Mouse (Mus musculus): ENCODE results near the gene Acsl4.

Acsl4 gene

DNA sequence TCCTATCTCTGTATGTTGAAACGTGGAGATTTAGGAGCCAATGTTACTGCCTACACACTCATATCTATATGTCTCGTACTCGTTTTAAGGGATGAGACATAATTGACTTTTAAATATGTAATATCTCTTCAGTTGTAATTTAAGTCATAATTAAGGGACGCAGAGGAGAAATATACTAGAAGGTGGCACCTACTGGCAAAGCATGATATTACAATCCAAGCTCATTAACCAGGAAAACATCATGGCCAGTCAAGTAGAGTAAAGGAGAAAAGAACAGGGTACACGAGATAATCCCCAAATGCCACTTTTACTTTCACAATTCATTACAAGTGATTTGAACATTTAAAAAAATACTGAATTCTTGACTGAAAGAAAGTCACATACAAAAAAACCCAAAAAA lies 31.9 kb downstream of the Acsl4 start:
- DNase-seq (ENCODE audit: low spot score), result no peak

DNA sequence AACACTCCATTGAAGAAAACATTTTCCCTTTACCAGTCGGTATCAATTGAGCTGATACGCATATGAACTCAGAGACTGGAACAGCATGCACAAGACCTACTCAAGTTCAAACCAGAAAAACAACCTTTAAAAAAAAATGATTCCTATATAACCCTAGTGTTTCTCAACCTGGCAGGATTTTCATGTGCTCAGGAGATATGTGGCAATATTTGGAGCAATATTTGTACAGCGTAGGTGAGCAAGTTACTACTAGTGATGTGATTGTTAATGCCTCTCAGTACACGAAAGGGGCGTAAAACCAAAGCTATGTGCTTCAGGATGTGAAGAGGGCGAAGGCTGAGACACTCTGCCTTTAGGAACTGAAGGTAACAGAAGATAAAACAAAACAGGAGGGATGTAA lies 54.1 kb downstream of the Acsl4 start:
- DNase-seq (ENCODE audit: low spot score), result no peak

DNA sequence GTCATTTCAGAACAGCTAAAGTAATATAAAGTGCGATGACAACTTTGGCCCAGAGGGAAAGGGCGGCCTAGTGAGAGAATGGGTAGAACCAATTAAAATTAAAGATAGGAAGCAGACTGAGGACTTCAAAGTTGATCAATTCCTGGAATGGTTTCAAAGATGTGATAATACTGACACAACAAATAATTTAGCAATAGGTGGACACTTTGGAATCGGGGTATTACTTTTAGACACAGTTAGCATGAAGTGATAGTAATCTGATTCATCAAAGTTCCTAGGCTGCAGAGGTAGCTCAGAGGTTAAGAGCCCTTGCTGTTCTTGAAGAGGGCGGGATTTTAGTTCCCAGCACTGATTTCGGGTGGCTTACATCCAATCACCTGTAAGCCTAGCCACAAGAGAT lies 54.8 kb downstream of the Acsl4 start:
- no peak for DNase-seq (ENCODE audit: low spot score)

GRCm38 (mm10) chrX:142325760-142326159 lies 64.6 kb downstream of the Acsl4 start:
- DNase-seq (ENCODE audit: low spot score), result no peak

GRCm38 (mm10) chrX:142316106-142316505 lies 74.2 kb downstream of the Acsl4 start:
- no peak for DNase-seq (ENCODE audit: low spot score)

- DNase-seq (ENCODE audit: low spot score), result no peak
These were observed 75.1 kb downstream of the Acsl4 start for GRCm38 (mm10) chrX:142315270-142315669.

DNA sequence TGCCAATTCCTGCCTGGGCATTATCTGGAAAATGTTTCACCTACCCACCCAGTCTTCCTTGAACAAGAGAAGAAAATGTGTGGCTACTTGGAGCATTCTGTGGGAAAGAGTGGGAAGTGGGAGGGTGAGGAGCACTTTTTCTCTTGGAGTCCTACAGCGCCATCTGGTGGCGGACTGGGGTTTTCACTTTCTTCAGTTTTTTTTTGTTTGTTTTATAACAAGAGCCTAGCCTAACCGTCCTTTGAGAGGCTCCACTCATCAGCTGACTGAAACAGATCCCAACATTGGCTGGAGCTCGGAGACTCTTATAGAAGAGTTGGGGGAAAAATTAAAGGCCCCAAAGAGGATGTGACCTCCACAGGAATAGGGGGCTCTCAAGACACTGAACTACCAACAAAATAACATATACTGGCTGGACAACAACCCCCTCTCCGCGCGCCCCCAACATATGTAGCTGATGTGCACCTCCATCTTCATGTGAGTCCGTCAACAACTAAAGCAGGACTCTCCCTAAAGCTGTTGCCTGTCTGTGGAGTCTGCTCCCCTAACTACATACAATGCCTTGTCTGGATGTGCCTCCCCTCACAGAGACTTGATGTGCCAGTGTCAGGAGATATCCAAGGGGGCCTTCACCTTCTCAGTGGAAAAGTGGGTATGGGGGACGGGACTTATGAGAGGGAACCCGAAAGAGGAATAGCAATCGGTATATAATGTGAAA lies 75.9 kb downstream of the Acsl4 start:
- DNase-seq (ENCODE audit: low spot score), result peak; percentile 74

- no peak for DNase-seq (ENCODE audit: low spot score)
These were observed 79.9 kb downstream of the Acsl4 start for GRCm38 (mm10) chrX:142310431-142310830.

GRCm38 (mm10) chrX:142305869-142306581 lies 84.3 kb downstream of the Acsl4 start, which contains the start of gene Kcne1l:
Gene Kcne1l (minus strand): TSS chrX:142306294.
- DNase-seq (ENCODE audit: low spot score), result peak; percentile 24

DNA sequence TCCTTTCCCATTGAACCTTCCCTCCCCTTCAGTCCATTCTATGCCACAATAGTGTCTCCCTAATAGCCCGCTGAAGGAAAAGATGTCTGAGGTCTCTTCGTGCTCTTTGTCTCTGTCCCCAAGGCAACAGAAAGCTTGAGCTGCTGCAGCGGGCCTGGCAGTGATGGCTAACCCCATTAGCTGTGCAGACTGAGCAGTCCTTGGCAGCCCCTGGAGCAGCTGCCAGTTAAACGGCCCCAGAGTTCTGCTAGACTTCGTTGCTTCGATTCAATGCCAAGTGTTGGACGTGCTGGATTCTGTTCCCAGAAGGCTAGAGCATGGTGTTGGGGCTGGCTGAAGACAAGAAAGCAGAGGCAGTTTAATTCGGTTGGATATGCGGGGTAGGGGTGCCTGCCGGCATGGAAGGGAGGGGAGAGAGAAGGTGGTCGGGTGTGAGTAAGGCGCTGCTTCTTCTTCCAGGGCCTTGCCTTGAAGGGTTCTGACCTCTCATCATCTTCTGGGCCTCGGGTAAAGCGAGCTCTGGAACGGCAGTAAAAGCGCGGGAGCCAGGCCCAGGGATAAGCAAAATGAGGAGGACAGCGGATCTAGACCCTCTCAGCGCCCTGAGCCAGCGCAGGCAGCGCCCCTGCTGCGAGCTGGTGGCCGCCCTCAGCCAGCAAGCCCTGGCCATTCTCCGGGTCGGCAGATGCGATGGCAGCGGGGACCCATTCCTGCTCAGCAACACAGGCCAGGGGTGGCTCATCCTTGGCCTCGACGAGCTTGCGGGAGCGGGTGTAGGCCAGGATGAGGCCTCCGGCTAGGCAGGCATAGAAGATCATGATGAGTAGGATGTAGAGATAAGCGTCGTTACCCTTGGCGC lies 85.1 kb downstream of the Acsl4 start:
- DNase-seq (ENCODE audit: low spot score), result peak; percentile 27

- no peak for DNase-seq (ENCODE audit: low spot score)
These were observed 85.7 kb downstream of the Acsl4 start for GRCm38 (mm10) chrX:142304592-142304991.

GRCm38 (mm10) chrX:142303456-142303855 lies 86.9 kb downstream of the Acsl4 start:
- DNase-seq (ENCODE audit: low spot score), result no peak

- DNase-seq (ENCODE audit: low spot score), result peak; percentile 15
These were observed 104.4 kb downstream of the Acsl4 start for GRCm38 (mm10) chrX:142285905-142286304.

DNA sequence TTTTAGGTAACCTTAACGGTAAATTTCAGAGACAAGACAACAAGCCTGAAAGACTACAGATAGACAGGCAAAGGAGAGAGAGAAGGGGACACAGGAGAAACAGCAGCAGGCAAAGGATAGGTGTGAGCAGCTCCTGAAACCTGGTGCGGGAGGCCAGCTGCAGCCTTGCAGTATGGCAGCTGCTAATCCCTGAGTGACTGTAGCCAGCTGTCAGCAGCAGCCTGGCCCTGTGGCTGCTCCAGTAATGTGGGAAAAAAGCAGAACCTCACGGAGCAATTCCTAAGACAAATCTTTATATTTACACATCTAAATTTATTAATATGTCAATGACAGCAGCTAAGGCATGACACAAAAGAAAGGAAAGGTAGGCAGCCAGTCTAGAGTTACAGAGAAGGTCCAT lies 113.8 kb downstream of the Acsl4 start:
- no peak for DNase-seq (ENCODE audit: low spot score)

GRCm38 (mm10) chrX:142276031-142276430 lies 114.3 kb downstream of the Acsl4 start:
- no peak for DNase-seq (ENCODE audit: low spot score)
